Mouse (Mus musculus): ENCODE results near the gene Dmrt1.

Gene Dmrt1

GRCm38 (mm10) chr19:25529673-25530072 is 24.3 kb downstream of the Dmrt1 start:
- CTCF ChIA-PET: no interaction called here

DNA sequence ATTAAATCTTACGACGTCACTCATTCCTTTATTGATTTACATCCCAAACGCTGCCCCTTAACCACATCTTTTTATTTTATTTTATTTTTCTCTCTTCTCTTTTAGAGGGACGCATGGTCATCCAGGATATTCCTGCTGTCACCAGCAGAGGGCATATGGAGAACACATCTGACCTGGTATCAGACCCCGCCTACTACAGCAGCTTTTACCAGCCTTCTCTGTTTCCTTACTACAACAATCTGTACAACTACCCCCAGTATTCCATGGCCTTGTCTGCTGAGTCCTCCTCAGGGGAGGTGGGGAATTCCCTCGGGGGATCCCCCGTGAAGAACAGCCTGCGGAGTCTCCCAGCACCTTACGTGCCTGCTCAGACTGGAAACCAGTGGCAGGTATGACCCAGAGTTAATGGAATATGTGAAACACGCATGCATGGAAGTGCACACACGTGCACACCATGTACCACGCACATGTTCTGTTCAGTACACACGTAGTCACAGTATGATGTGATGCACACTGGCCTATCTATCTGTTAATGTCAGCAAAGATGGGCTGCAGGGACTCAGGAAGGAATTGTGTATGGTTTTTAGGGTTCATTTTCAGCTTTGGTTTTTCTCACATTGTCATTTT is 40.4 kb downstream of the Dmrt1 start:
- POLR2A ChIA-PET: interaction anchor here in 2 of 4 experiments (0.5 to 1.3 kb wide), 4 partner anchors 18 to 61 kb away, joined by 3 to 4 read pairs (median 3); no protein-coding TSS in a partner anchor
- CTCF ChIA-PET: interaction anchor here (0.6 to 2.6 kb wide), 13 partner anchors 9 to 95 kb away, joined by 3 to 7 read pairs (median 3); no protein-coding TSS in a partner anchor

More at GRCm38 (mm10) chr19:25529673-25530072, 24.3 kb downstream of the Dmrt1 start:
- POLR2A ChIA-PET: no interaction called here

DNA sequence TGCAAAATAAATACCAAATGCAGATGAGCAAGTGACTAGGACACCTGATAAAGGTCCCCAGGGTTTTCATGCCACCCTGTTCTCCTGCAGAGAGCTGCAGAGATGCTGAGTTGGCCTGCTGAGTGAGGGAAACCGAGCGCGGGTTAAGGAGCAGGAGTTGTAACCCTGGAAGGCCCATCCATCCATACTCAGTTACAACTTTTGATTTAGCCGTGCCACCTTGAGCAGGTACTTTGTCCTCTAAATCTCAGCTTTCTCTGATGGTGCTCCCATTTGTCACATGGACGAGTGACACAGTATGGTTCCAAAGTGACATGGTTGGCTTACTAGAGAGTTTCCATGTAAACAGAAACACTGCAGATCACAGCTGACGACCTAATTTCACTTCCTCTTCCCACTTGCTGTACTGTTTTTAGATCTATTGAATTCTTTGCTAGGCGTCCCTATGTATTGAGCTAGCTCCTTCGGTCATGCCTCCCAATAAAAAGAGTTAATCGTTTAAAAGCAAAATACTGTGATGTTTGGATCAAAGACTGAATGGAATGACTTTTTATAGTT is 41.7 kb downstream of the Dmrt1 start:
- CTCF ChIA-PET: interaction anchor here in 2 of 4 experiments (1.3 to 2.6 kb wide), 4 partner anchors 71 to 96 kb away, joined by 3 to 7 read pairs (median 4); no protein-coding TSS in a partner anchor
- POLR2A ChIA-PET: interaction anchor here in 1 of 4 experiments (1.0 kb wide), 1 partner anchor 19 kb away, joined by 4 read pairs; no protein-coding TSS in a partner anchor

DNA sequence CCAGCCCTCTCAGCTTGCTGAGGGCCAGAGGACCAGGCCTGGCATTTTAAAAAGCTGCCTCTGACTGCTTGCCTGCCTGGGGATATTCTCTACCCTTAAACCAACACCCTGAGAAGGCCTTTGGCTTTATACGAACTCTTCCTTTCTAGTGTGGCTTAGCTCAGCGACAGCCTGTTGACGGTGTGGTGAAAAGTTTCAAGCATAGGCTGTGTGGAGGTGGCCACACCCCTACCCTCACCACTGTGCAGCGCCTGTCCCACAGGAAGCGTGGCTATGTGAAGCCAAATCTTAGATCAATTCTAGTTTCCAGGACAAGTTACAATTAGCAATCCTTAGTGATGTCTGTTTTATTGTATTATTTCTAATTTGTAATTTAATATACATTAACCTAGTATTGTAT is 44.9 kb downstream of the Dmrt1 start:
- POLR2A ChIA-PET: interaction anchor here in 1 of 4 experiments (0.6 kb wide), 1 partner anchor 70 kb away, joined by 3 read pairs; no protein-coding TSS in a partner anchor
- CTCF ChIA-PET: interaction anchor here in 1 of 4 experiments (1.2 kb wide), 1 partner anchor 86 kb away, joined by 4 read pairs; no protein-coding TSS in a partner anchor

DNA sequence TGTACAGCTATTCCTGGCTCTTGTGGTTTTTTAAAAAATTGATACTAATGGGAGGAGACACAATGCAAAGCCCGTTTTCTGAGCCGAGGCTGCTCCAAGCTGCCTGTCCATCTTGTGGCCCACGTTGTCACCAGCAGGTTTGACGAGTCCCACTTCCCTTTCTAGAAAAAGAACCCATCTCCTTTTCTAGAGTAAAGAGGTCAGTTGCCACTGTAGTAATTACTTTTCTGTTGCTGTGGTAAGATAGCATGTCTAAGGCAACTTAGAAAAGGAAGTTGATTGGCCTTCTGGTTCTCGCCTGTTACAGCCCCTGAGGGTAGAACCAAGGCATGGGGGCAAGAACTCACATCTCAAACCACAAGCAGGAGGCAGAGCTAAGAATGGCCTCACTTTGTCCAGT is 45.6 kb downstream of the Dmrt1 start:
- POLR2A ChIA-PET: no interaction called here
- CTCF ChIA-PET: no interaction called here

- POLR2A ChIA-PET: no interaction called here
- CTCF ChIA-PET: no interaction called here
Measured at GRCm38 (mm10) chr19:25564430-25564829, 59.0 kb downstream of the Dmrt1 start.

- CTCF ChIA-PET: interaction anchor here in 1 of 4 experiments (0.9 kb wide), 1 partner anchor 24 kb away, joined by 3 read pairs; no protein-coding TSS in a partner anchor
Measured at GRCm38 (mm10) chr19:25569778-25570177, 64.4 kb downstream of the Dmrt1 start.

GRCm38 (mm10) chr19:25574431-25574830 is 69.0 kb downstream of the Dmrt1 start:
- CTCF ChIA-PET: no interaction called here
- POLR2A ChIA-PET: interaction anchor here in 1 of 4 experiments (0.6 kb wide), 1 partner anchor 375 kb away, joined by 4 read pairs; no protein-coding TSS in a partner anchor

More at GRCm38 (mm10) chr19:25569778-25570177, 64.4 kb downstream of the Dmrt1 start:
- POLR2A ChIA-PET: interaction anchor here in 3 of 4 experiments (0.6 to 1.5 kb wide), 4 partner anchors 10 to 44 kb away, joined by 3 read pairs; no protein-coding TSS in a partner anchor

DNA sequence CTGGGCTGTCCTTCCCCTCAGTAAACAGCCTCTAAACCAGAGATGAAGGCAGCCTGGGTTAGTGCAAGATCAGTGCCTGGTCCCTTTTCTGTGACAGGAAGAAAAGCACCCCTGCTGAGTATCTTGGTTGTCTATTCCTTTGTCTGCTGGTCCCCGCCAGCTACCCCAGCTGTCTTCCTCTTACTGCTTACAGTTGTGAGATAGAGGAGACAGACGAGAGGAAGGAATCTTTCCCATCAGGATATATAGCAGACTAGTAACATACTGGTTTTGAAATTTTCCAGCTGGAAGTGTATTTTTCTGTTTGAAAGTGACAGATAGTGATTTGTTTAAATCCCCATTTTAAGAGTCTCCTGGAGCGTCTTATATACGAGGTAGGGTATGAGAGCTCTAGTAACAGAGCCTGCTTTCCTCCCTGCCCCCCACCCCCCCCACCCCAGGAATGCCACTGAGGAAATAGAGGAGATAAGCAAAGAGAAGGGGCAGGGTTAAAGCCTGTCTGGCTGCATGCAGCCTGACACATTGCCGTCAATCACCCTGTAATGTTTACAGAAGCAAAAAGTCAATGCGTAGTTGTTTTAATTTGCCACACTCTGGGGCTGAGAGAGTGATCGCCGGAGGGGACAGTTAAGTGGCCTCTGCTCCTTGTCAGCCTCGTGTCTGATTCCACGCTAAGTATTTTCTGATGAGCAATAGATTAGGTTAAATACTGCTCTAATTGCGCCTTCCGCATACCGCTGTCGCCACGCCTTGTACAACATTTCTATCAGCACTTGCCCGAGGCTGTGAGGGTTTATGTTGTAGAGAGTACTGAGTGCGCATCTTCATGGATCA is 69.8 kb downstream of the Dmrt1 start:
- ChIA-PET CTCF (interaction anchor here in 1 of 4 experiments (0.7 kb wide), 1 partner anchor 1135 kb away, joined by 5 read pairs; no protein-coding TSS in a partner anchor), POLR2A (interaction anchor here in 1 of 4 experiments (0.6 kb wide), 1 partner anchor 374 kb away, joined by 4 read pairs; no protein-coding TSS in a partner anchor)

GRCm38 (mm10) chr19:25578358-25578757 is 72.9 kb downstream of the Dmrt1 start:
- POLR2A ChIA-PET: interaction anchor here in 1 of 4 experiments (1.4 kb wide), 1 partner anchor 28 kb away, joined by 4 read pairs; no protein-coding TSS in a partner anchor
- CTCF ChIA-PET: interaction anchor here in 2 of 4 experiments (0.7 to 2.7 kb wide), 5 partner anchors 11 to 102 kb away, joined by 3 to 14 read pairs (median 10); no protein-coding TSS in a partner anchor

DNA sequence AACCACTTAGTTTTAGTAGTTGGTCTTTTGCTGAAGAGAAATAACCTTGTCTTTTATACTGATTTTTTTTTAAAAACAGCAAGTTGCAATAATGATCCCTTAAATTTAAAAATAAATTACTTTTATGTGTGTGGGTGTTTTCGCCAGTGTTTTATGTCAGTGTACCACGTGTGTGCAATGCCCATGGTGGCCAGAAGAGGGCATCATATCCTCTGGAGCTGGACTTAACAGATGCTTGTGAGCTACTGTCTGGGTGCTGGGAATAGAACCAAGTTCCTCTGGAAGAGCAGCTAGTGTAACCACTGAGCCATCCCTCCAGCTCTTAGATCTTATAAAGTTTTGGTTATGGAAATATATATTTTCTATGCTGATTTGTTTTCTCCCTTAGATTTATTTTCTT is 74.0 kb downstream of the Dmrt1 start:
- CTCF ChIA-PET: interaction anchor here (0.6 to 2.7 kb wide), 23 partner anchors 9 to 978 kb away, joined by 3 to 14 read pairs (median 3); partner anchors contain the start of gene Dmrt1 (in 1 of the 4)
- POLR2A ChIA-PET: interaction anchor here in 3 of 4 experiments (0.5 to 1.4 kb wide), 7 partner anchors 11 to 85 kb away, joined by 3 to 4 read pairs (median 3); no protein-coding TSS in a partner anchor

- CTCF ChIA-PET: interaction anchor here in 2 of 4 experiments (0.6 to 1.1 kb wide), 5 partner anchors 17 to 636 kb away, joined by 3 to 4 read pairs (median 3); partner anchors contain the start of gene Cbwd1 (in 1 of the 2)
- POLR2A ChIA-PET: interaction anchor here in 3 of 4 experiments (0.5 to 1.6 kb wide), 9 partner anchors 8 to 1567 kb away, joined by 3 to 13 read pairs (median 3); no protein-coding TSS in a partner anchor
Measured at GRCm38 (mm10) chr19:25597717-25598232, 92.4 kb downstream of the Dmrt1 start.

DNA sequence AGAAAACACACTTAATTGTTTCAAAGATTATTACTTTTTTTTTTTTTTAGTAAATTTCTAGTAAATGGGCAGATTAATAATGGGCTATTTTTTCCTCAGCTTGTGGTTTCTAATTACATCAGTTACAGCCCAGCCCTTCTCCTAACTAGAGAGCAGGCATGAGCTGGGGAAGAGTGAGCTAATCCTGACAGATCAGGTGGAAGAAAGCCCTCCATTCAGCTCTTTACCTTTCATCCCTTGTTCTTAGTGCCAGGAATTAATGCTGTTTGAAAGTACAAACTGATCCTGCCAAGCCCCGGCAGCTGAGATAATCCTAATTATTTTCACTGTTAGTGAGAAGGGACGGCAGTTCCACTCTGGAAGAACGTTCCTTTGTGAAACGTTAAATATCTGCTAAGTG is 93.2 kb downstream of the Dmrt1 start:
- CTCF ChIA-PET: interaction anchor here in 3 of 4 experiments (0.5 to 0.7 kb wide), 4 partner anchors 17 to 713 kb away, joined by 3 to 5 read pairs (median 3); no protein-coding TSS in a partner anchor
- POLR2A ChIA-PET: interaction anchor here in 3 of 4 experiments (0.6 to 1.5 kb wide), 5 partner anchors 8 to 1567 kb away, joined by 3 to 4 read pairs (median 3); no protein-coding TSS in a partner anchor

GRCm38 (mm10) chr19:25601966-25602365 is 96.5 kb downstream of the Dmrt1 start:
- CTCF ChIA-PET: interaction anchor here in 2 of 4 experiments (0.6 to 1.0 kb wide), 2 partner anchors 10 to 22 kb away, joined by 3 to 4 read pairs; no protein-coding TSS in a partner anchor
- POLR2A ChIA-PET: interaction anchor here in 1 of 4 experiments (1.2 kb wide), 1 partner anchor 70 kb away, joined by 4 read pairs; the partner anchor contains the start of gene Dmrt2

DNA sequence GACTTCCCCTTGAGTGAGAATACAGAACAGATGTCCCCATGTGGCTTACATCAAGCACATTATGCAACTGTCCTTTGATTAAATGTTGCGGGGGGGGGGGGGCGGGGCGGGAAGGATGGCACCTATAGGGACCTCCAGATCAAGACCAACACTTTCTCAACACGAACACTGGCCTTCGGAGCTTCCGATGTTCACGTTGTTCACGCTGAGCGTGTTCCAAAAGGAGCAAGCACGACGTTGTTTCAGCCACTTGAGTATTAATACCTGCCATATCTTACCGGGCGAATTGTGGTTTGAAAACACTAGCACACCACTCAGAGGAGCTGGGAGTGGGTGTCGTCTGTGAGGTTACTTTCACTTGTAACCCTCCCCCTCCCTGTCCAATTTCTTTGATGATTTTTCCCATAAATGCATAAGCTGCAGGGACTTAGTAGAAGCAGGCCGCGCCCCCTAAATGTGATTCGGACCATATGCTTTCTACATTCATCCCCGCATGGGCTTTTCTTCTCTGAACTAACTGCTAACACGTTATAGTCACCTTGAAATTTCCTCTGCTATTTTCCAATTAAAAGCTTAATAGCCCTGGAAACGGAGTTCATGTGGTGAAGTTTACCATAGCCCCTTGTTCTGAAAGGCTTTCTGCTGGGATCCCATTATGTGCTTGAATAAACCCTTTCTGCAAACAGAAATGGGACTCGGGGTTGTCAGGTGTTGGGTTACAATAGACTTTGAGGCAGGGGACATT is 102.2 kb downstream of the Dmrt1 start:
- ChIA-PET POLR2A (interaction anchor here in 3 of 4 experiments (0.9 to 2.2 kb wide), 15 partner anchors 9 to 208 kb away, joined by 3 to 25 read pairs (median 5); partner anchors contain the start of genes Dmrt1 (in 1 of the 3) and Dmrt2 (in 1 of the 3)), CTCF (interaction anchor here in 2 of 4 experiments (0.6 to 1.6 kb wide), 2 partner anchors 11 to 132 kb away, joined by 6 to 7 read pairs; no protein-coding TSS in a partner anchor)

DNA sequence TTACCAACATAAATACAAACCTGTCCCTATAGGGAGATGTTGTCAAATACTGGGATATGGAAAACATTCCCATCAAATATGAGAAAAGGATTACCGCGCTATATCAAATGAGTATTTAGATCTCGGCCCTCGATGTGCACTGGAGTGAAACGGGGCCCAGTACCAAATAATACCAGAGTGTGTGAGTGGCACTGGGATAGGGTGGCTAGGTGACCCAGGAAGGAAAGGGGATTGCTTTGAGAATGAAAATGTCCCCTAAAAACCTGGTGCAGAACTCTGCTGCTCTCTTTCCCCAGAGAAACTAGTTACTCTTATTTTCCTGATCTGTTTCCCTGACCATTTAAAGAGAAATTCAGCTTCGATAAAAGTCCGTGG is 102.8 kb downstream of the Dmrt1 start:
- POLR2A ChIA-PET: interaction anchor here in 2 of 4 experiments (0.8 to 1.6 kb wide), 2 partner anchors 28 to 64 kb away, joined by 3 to 4 read pairs; partner anchors contain the start of gene Dmrt2 (in 1 of the 2)
- CTCF ChIA-PET: no interaction called here
